Mouse (Mus musculus): ENCODE results near the gene Arl3. TPM values are rescaled to one million over a fixed set of nuclear protein-coding genes. Genes with fewer than 3 reads are reported as not detected.

Gene Arl3
- polyA plus RNA-seq, 1 experiment from 2014 or later, result 134 TPM

- no peak for ATAC-seq (ENCODE audit: low FRiP score, low TSS enrichment)
- H3K4me1 ChIP-seq (ENCODE audit: control insufficient read depth, insufficient read depth, low read length), result peaks cover 46% of the 10 kb centered on the region
Measured at GRCm38 (mm10) chr19:46504822-46505417, 68.1 kb downstream of the Arl3 start.

GRCm38 (mm10) chr19:46504085-46504552, 68.9 kb downstream of the Arl3 start:
- DNase-seq (peak; percentile 46), ATAC-seq (ENCODE audit: low FRiP score, low TSS enrichment) (no peak)
- no peaks in the 10 kb centered on the region for H3K27me3 ChIP-seq (ENCODE audit: control insufficient read depth, insufficient read depth, low read length)

More at GRCm38 (mm10) chr19:46504822-46505417, 68.1 kb downstream of the Arl3 start:
- H3K27me3 ChIP-seq (ENCODE audit: control insufficient read depth, insufficient read depth, low read length), result no peaks in the 10 kb centered on the region
- H3K4me3 ChIP-seq (replicated peaks; ENCODE audit: low read depth, low read length), result peak overlapping the region; percentile 98
- H3K36me3 ChIP-seq (ENCODE audit: control insufficient read depth, insufficient read depth, low read length), result peaks cover 43% of the 10 kb centered on the region
- peak overlapping the region; percentile 99 for H3K4me2 ChIP-seq (ENCODE audit: low read length)
- no peaks in the 10 kb centered on the region for H3K9me3 ChIP-seq (ENCODE audit: control insufficient read depth, low read length)
- H3K9ac ChIP-seq (replicated peaks; ENCODE audit: low read length), result peak overlapping the region; percentile 98
- DNase-seq, result peak; percentile 16
- 44% methylated on average over 9 of the region's 9 CpGs for WGBS
- peak overlapping the region; percentile 98 for H3K27ac ChIP-seq (replicated peaks; ENCODE audit: low read depth, low read length)

DNA sequence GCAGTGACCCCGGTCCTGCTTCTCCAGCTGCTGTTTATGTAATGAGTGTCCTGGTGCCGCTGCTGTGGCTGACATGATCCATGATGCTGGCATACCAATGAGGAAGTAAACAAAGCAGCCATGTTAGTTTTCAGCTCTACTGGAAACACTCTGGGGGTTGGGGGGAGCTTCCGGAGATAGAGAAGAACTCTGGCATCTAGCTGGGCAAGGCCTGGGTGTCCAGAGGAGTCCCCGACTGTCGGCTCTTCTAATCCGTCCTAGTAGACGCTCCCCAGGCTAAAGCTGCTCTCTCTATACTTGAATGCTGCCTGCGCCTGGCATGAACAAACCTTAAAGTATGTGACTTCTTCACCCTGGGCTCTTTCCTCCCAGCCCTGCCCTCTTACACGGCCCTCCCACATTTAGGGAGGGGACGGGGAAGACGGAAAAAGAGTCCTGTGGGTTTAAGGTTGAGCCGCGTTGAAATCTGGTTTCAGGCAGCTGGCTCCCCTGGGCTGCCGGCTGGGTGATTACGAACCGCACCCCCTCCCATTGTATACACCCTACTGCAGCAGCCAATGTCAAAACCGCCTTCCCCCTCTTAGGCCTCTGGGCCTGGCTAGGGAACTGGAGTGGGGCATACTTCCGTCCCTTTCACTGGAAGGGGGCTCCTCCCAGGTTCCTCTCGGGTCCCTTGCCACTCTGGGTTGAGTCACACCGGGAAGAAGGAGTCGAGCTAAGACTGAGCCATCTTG, 69.5 kb downstream of the Arl3 start:
- ATAC-seq (ENCODE audit: low FRiP score, low TSS enrichment) (no peak), DNase-seq (peak; percentile 72)
- peak overlapping the region; percentile 98 for H3K27ac ChIP-seq (replicated peaks; ENCODE audit: low read depth, low read length)
- H3K4me1 ChIP-seq (ENCODE audit: control insufficient read depth, insufficient read depth, low read length), result peaks cover 42% of the 10 kb centered on the region
- under 1% methylated on average over 21 of the region's 21 CpGs for WGBS
- peak overlapping the region; percentile 98 for H3K9ac ChIP-seq (replicated peaks; ENCODE audit: low read length)
- no peaks in the 10 kb centered on the region for H3K27me3 ChIP-seq (ENCODE audit: control insufficient read depth, insufficient read depth, low read length)
- H3K4me3 ChIP-seq (replicated peaks; ENCODE audit: low read depth, low read length), result peak overlapping the region; percentile 98
- H3K4me2 ChIP-seq (ENCODE audit: low read length), result peak overlapping the region; percentile 99
- H3K36me3 ChIP-seq (ENCODE audit: control insufficient read depth, insufficient read depth, low read length), result peaks cover 31% of the 10 kb centered on the region
- H3K9me3 ChIP-seq (ENCODE audit: control insufficient read depth, low read length), result no peaks in the 10 kb centered on the region

More at GRCm38 (mm10) chr19:46504085-46504552, 68.9 kb downstream of the Arl3 start:
- Histone ChIP-seq H3K9me3 (ENCODE audit: control insufficient read depth, low read length) (no peaks in the 10 kb centered on the region), H3K4me2 (ENCODE audit: low read length) (peak overlapping the region; percentile 99), H3K36me3 (ENCODE audit: control insufficient read depth, insufficient read depth, low read length) (peaks cover 37% of the 10 kb centered on the region), H3K27ac (replicated peaks; ENCODE audit: low read depth, low read length) (peak overlapping the region; percentile 98), H3K4me1 (ENCODE audit: control insufficient read depth, insufficient read depth, low read length) (peaks cover 40% of the 10 kb centered on the region), H3K9ac (replicated peaks; ENCODE audit: low read length) (peak overlapping the region; percentile 98), H3K4me3 (replicated peaks; ENCODE audit: low read depth, low read length) (peak overlapping the region; percentile 98)
- WGBS, result 0% methylated on average over 4 of the region's 4 CpGs

DNA sequence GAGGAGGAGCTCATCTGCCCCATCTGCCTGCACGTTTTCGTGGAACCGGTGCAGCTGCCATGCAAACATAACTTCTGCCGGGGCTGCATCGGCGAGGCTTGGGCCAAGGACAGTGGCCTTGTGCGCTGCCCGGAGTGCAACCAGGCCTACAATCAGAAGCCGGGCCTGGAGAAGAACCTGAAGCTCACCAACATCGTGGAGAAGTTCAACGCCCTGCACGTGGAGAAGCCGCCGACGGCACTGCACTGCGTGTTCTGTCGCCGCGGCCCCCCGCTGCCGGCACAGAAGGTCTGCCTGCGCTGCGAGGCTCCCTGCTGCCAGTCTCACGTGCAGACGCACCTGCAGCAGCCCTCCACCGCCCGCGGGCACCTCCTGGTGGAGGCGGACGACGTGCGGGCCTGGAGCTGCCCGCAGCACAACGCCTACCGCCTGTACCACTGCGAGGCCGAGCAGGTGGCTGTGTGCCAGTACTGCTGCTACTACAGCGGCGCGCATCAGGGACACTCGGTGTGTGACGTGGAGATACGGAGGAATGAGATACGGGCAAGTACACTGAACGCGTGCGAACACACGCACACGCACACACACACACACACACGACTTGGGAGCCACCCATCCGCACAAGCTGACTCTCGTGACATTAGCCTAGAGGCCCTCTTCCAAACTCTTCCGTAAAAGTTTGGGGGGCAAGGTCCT, 70.4 kb downstream of the Arl3 start:
- DNase-seq, result peak; percentile 85
- Histone ChIP-seq H3K27ac (replicated peaks; ENCODE audit: low read depth, low read length) (peak overlapping the region; percentile 98), H3K9me3 (ENCODE audit: control insufficient read depth, low read length) (no peaks in the 10 kb centered on the region), H3K36me3 (ENCODE audit: control insufficient read depth, insufficient read depth, low read length) (peaks cover 22% of the 10 kb centered on the region), H3K4me3 (replicated peaks; ENCODE audit: low read depth, low read length) (peak overlapping the region; percentile 98), H3K4me1 (ENCODE audit: control insufficient read depth, insufficient read depth, low read length) (peaks cover 34% of the 10 kb centered on the region), H3K27me3 (ENCODE audit: control insufficient read depth, insufficient read depth, low read length) (no peaks in the 10 kb centered on the region), H3K9ac (replicated peaks; ENCODE audit: low read length) (peak overlapping the region; percentile 98), H3K4me2 (ENCODE audit: low read length) (peak overlapping the region; percentile 99)
- 0 out of 2 replicates have a peak, but pooled peaks have one; percentile 1 for ATAC-seq (ENCODE audit: low FRiP score, low TSS enrichment)
- WGBS, result under 1% methylated on average over 53 of the region's 53 CpGs

GRCm38 (mm10) chr19:46502069-46502455, 70.9 kb downstream of the Arl3 start:
- Histone ChIP-seq H3K27me3 (ENCODE audit: control insufficient read depth, insufficient read depth, low read length) (no peaks in the 10 kb centered on the region), H3K27ac (replicated peaks; ENCODE audit: low read depth, low read length) (peak overlapping the region; percentile 98), H3K9ac (replicated peaks; ENCODE audit: low read length) (peak overlapping the region; percentile 98), H3K4me2 (ENCODE audit: low read length) (peak overlapping the region; percentile 99), H3K4me1 (ENCODE audit: control insufficient read depth, insufficient read depth, low read length) (peaks cover 29% of the 10 kb centered on the region), H3K36me3 (ENCODE audit: control insufficient read depth, insufficient read depth, low read length) (peaks cover 16% of the 10 kb centered on the region), H3K4me3 (replicated peaks; ENCODE audit: low read depth, low read length) (peak overlapping the region; percentile 98), H3K9me3 (ENCODE audit: control insufficient read depth, low read length) (no peaks in the 10 kb centered on the region)
- under 1% methylated on average over 37 of the region's 46 CpGs for WGBS
- DNase-seq, result peak; percentile 80
- ATAC-seq (ENCODE audit: low FRiP score, low TSS enrichment), result no peak

DNA sequence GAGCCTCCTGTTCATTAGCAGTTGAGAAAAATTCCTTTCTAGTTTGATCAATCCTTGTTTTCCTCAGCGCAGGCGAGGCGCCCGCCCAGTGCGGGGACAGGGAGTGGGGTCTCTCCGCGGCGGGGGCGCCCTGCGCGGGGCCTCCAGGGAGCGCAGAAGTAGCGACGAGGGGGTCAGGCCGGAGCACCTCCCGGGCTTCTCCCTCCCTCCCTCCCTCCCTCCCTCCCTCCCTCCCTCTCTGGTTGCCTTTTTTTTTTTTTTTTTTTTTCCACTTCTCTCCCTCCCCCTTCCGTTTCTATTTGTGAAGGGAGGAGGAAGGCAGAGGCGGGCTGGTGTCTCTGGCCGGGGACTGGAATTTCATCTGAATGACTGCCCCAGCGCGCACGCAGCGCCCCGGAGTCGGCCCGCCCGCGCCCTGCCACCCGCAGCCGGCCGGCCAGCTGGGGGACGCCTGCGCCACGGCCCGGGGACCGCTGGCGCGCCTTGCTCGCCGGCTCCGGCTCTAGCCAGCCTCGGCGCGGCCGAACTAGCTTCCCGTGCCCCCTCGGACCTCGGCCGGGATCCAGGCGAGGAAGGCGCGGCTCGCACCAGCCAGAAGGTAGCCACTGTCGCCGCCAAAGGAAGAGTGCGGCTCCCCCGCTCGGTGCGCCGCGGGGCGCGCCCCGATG, 71.5 kb downstream of the Arl3 start, which contains the start of gene Trim8:
TSS of gene Trim8 (plus strand) at position 302 of the 668 bp plus-strand sequence.
- H3K27ac ChIP-seq (replicated peaks; ENCODE audit: low read depth, low read length), result peak within 1 kb of the TSS; percentile 98
- peaks cover 11% of the 10 kb centered on the region for H3K36me3 ChIP-seq (ENCODE audit: control insufficient read depth, insufficient read depth, low read length)
- WGBS, result under 1% methylated on average over 62 of the region's 64 CpGs
- no peaks in the 10 kb centered on the region for H3K27me3 ChIP-seq (ENCODE audit: control insufficient read depth, insufficient read depth, low read length)
- H3K9me3 ChIP-seq (ENCODE audit: control insufficient read depth, low read length), result no peaks in the 10 kb centered on the region
- peak within 1 kb of the TSS; percentile 98 for H3K4me3 ChIP-seq (replicated peaks; ENCODE audit: low read depth, low read length)
- peaks cover 23% of the 10 kb centered on the region for H3K4me1 ChIP-seq (ENCODE audit: control insufficient read depth, insufficient read depth, low read length)
- H3K9ac ChIP-seq (replicated peaks; ENCODE audit: low read length), result peak within 1 kb of the TSS; percentile 98
- peak; percentile 12 for ATAC-seq (ENCODE audit: low FRiP score, low TSS enrichment)
- H3K4me2 ChIP-seq (ENCODE audit: low read length), result peak within 1 kb of the TSS; percentile 99
- DNase-seq, result peak; percentile 86

GRCm38 (mm10) chr19:46500581-46501341, 72.2 kb downstream of the Arl3 start:
- H3K4me2 ChIP-seq (ENCODE audit: low read length), result peak overlapping the region; percentile 99

More at GRCm38 (mm10) chr19:46500581-46501341, 72.2 kb downstream of the Arl3 start:
- peaks cover 5% of the 10 kb centered on the region for H3K36me3 ChIP-seq (ENCODE audit: control insufficient read depth, insufficient read depth, low read length)
- H3K9ac ChIP-seq (replicated peaks; ENCODE audit: low read length), result peak overlapping the region; percentile 98
- ATAC-seq (ENCODE audit: low FRiP score, low TSS enrichment) (peak; percentile 28; the same call in 1 of the 2 replicates), DNase-seq (peak; percentile 86)
- no peaks in the 10 kb centered on the region for H3K27me3 ChIP-seq (ENCODE audit: control insufficient read depth, insufficient read depth, low read length)
- under 1% methylated on average over 47 of the region's 50 CpGs for WGBS
- peak overlapping the region; percentile 98 for H3K4me3 ChIP-seq (replicated peaks; ENCODE audit: low read depth, low read length)
- H3K9me3 ChIP-seq (ENCODE audit: control insufficient read depth, low read length), result no peaks in the 10 kb centered on the region
- peaks cover 16% of the 10 kb centered on the region for H3K4me1 ChIP-seq (ENCODE audit: control insufficient read depth, insufficient read depth, low read length)
- peak overlapping the region; percentile 98 for H3K27ac ChIP-seq (replicated peaks; ENCODE audit: low read depth, low read length)

Data from midbrain, embryonic 14.5 days (tissue).